Mouse (Mus musculus) cortical plate, adult 2 months (tissue): ENCODE data around the gene A3galt2. TPM values are rescaled to one million over a fixed set of nuclear protein-coding genes. Genes with fewer than 3 reads are reported as not detected.
A peak's percentile ranks its signal among the peaks of the same experiment; 100 is the strongest.

ENCODE experiments used
- H3K27ac ChIP-seq: fragments of 200-500 bp; 2 replicates; pipeline ENCODE4 v1.5.1; 2012; ENCODE audit warnings: low read length, control low read depth, inconsistent platforms; ENCODE audit not compliant: insufficient read depth
- H3K4me1 ChIP-seq: fragments of 200-500 bp; 2 replicates; pipeline ENCODE4 v1.6.1; 2011; ENCODE audit warnings: low read length; ENCODE audit not compliant: control insufficient read depth, insufficient read depth
- H3K4me3 ChIP-seq: fragments of 200-500 bp; 2 replicates; pipeline ENCODE4 v1.5.1; 2011; ENCODE audit warnings: mild to moderate bottlenecking, low read length, control low read depth; ENCODE audit not compliant: insufficient read depth
- CTCF ChIP-seq: fragments of 200-500 bp; IDR thresholded peaks from 2 replicates; pipeline ENCODE4 v1.5.1; 2011; ENCODE audit warnings: mild to moderate bottlenecking, control low read depth, low read length; ENCODE audit not compliant: insufficient read depth; ENCODE audit errors: extremely low read depth
- POLR2A ChIP-seq: fragments of 200-500 bp; IDR thresholded peaks from 2 replicates; pipeline ENCODE4 v1.6.1; 2011; ENCODE audit warnings: mild to moderate bottlenecking, low read length, control low read depth; ENCODE audit not compliant: insufficient read depth; ENCODE audit errors: extremely low read depth
- polyA plus RNA-seq: library from polyadenylated mRNA; depleted of rRNA; stranded (reverse); fragments of >200 nt; gene quantifications from 2 replicates; pipeline ENCODE4 v1.2.3, GENCODE M21; 2012

The A3galt2 gene
- polyA plus RNA-seq, 1 experiment: 0.35 TPM

- TF ChIP-seq CTCF (no peak), POLR2A (no peak)
- Histone ChIP-seq H3K4me3 (no peak overlapping the region), H3K4me1 (no peaks in the 10 kb centered on the region), H3K27ac (no peak overlapping the region)
These were observed 14.6 kb downstream of the A3galt2 start for GRCm38 (mm10) chr4:128769569-128770355.

DNA sequence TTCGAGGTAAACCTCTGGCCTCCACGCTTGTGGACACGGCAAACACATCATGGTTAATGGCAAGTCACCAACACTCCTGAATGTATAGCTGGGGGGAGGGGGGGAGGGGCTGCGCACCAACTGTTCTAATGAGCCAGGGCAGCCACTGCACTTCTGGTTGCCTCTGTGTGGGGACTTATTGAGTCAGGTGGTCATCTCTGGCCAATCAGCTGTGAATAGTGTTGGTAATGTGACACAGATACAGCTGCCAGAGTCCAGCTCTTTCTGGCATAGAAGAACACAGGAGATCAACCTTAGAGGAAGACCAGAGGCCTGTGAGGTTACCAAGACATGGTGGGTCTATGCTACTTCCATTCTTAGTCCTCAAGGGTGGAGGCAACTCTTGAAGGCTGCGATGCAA, 15.5 kb downstream of the A3galt2 start:
- TF ChIP-seq CTCF (no peak), POLR2A (no peak)
- H3K27ac ChIP-seq: no peak overlapping the region
- no peak overlapping the region for H3K4me3 ChIP-seq
- no peaks in the 10 kb centered on the region for H3K4me1 ChIP-seq

- Histone ChIP-seq H3K27ac (no peak overlapping the region), H3K4me3 (no peak overlapping the region), H3K4me1 (0 out of 2 replicates have a peak, but pooled peaks cover 1% of the 10 kb centered on the region)
- no peak for TF ChIP-seq CTCF
- no peak for TF ChIP-seq POLR2A
These were observed 18.7 kb downstream of the A3galt2 start for GRCm38 (mm10) chr4:128773820-128774219.

DNA sequence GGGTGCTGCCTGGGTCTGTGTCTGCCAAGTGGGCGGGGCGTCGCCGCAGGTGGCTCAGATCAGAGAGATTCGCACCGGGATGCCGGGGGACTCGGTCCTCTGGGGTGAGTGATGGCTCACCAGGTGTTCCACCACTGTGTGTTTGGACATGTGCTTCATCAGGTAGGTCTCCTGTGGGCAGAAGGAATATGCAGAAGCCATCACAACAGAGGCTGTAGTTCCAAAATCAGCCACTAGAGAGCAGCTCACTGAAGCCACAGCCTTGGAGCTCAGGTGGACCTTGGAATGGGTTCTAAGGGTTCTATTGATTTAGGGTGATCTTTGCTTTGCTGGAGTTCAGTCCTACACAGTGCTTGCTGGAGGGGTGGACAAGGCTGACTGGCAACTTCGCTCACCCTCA, 19.3 kb downstream of the A3galt2 start:
- TF ChIP-seq POLR2A (no peak), CTCF (peak; percentile 65)
- Histone ChIP-seq H3K4me1 (0 out of 2 replicates have a peak, but pooled peaks cover 1% of the 10 kb centered on the region), H3K27ac (no peak overlapping the region), H3K4me3 (no peak overlapping the region)

DNA sequence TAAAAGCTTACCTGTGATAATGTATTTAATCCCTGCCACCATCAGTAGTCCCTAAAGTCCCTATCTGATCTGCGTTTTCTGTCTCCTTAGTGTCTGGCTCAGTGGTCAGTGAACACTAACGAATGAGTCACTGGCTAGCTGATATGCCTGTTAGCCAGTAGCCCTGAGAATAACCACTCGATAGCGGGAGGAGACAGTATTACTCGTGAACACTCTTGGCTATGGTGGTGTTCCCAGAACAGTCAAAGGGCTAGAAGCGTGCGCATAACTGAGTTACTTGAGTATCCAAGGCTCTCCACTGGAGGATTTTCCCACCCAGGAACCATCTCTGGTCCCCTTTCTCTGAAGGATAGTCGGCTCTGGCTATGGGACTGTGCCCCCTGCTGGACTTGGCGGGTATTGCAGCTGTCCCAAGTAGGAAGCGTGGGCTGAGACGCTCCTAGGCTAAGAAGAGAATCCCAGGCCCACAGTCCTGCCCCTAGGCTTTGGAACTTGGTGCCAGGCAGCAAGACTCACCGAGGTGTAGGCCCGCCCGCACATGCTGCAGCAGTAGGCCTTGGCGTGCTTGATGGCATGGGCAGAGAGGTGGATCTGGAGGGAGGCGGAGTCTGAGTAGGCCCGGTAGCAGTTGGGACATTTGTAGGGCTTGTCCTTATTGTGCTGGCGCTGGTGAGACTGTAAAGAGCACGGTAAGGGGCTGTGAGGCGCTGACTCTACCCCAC, 21.6 kb downstream of the A3galt2 start:
- Histone ChIP-seq H3K27ac (no peak overlapping the region), H3K4me3 (no peak overlapping the region), H3K4me1 (0 out of 2 replicates have a peak, but pooled peaks cover 1% of the 10 kb centered on the region)
- TF ChIP-seq CTCF (peak; percentile 83), POLR2A (no peak)

DNA sequence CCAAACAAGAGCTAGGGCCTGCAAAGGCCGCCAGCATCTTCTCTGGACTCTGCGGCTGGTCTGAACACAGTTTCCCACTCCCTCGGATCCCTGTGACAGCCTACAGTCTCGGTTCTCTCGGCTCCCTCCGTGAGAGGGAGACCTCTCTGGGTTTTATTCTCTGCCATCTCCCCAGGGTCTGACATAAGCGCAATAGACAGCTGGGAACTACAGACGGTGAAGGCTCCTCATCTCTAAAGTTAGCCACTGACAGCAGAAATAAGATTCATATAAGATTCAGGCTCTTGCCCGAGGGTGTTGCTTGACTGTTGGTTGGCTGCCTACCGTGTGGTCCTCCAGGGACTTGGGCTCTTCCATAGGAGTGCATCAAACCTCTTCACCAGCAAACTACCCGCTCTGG, 22.4 kb downstream of the A3galt2 start:
- Histone ChIP-seq H3K4me1 (0 out of 2 replicates have a peak, but pooled peaks cover 1% of the 10 kb centered on the region), H3K27ac (no peak overlapping the region), H3K4me3 (no peak overlapping the region)
- TF ChIP-seq POLR2A (no peak), CTCF (no peak)

- Histone ChIP-seq H3K4me1 (peaks cover 5% of the 10 kb centered on the region), H3K4me3 (no peak overlapping the region), H3K27ac (no peak overlapping the region)
- TF ChIP-seq CTCF: no peak
- no peak for TF ChIP-seq POLR2A
These were observed 26.9 kb downstream of the A3galt2 start for GRCm38 (mm10) chr4:128782037-128782436.

GRCm38 (mm10) chr4:128782645-128783044, 27.5 kb downstream of the A3galt2 start:
- Histone ChIP-seq H3K4me3 (no peak overlapping the region), H3K27ac (no peak overlapping the region), H3K4me1 (peaks cover 6% of the 10 kb centered on the region)
- TF ChIP-seq POLR2A (no peak), CTCF (no peak)

GRCm38 (mm10) chr4:128784950-128785631, 29.9 kb downstream of the A3galt2 start:
- Histone ChIP-seq H3K27ac (no peak overlapping the region), H3K4me3 (no peak overlapping the region), H3K4me1 (peaks cover 5% of the 10 kb centered on the region)
- no peak for TF ChIP-seq POLR2A
- no peak for TF ChIP-seq CTCF
